Mouse (Mus musculus): ENCODE data around the gene Mpg.

Mpg gene

GRCm38 (mm10) chr11:32232848-32233247 lies 6.5 kb downstream of the Mpg start:
- DNase-seq, result peak; percentile 54

GRCm38 (mm10) chr11:32233895-32234294 lies 7.6 kb downstream of the Mpg start:
- DNase-seq, result peak; percentile 68

GRCm38 (mm10) chr11:32234816-32235485 lies 8.6 kb downstream of the Mpg start:
- DNase-seq, result peak; percentile 30

GRCm38 (mm10) chr11:32235646-32236045 lies 9.3 kb downstream of the Mpg start:
- peak; percentile 66 for DNase-seq

GRCm38 (mm10) chr11:32236132-32236531 lies 9.8 kb downstream of the Mpg start:
- peak; percentile 44 for DNase-seq

GRCm38 (mm10) chr11:32236712-32237410 lies 10.6 kb downstream of the Mpg start:
- DNase-seq, result peak; percentile 78

- DNase-seq, result no peak
Measured at GRCm38 (mm10) chr11:32237411-32237795, 11.1 kb downstream of the Mpg start.

- peak; percentile 80 for DNase-seq
Measured at GRCm38 (mm10) chr11:32238093-32238860, 12.0 kb downstream of the Mpg start.

GRCm38 (mm10) chr11:32241391-32241790 lies 15.1 kb downstream of the Mpg start:
- DNase-seq, result no peak

GRCm38 (mm10) chr11:32242209-32242608 lies 15.9 kb downstream of the Mpg start:
- no peak for DNase-seq

- no peak for DNase-seq
Measured at GRCm38 (mm10) chr11:32243205-32243955, 17.1 kb downstream of the Mpg start.

GRCm38 (mm10) chr11:32244064-32244463 lies 17.8 kb downstream of the Mpg start:
- DNase-seq, result no peak

- no peak for DNase-seq
Measured at GRCm38 (mm10) chr11:32244617-32245016, 18.3 kb downstream of the Mpg start.

GRCm38 (mm10) chr11:32245614-32246013 lies 19.3 kb downstream of the Mpg start:
- DNase-seq, result no peak

GRCm38 (mm10) chr11:32247068-32247467 lies 20.8 kb downstream of the Mpg start:
- no peak for DNase-seq

- no peak for DNase-seq
Measured at GRCm38 (mm10) chr11:32248350-32248749, 22.0 kb downstream of the Mpg start.

GRCm38 (mm10) chr11:32250880-32251763 lies 24.8 kb downstream of the Mpg start:
- no peak for DNase-seq

- peak; percentile 38 for DNase-seq
Measured at GRCm38 (mm10) chr11:32253121-32253520, 26.8 kb downstream of the Mpg start.

- no peak for DNase-seq
Measured at GRCm38 (mm10) chr11:32256146-32256545, 29.8 kb downstream of the Mpg start.

GRCm38 (mm10) chr11:32256566-32256965 lies 30.3 kb downstream of the Mpg start:
- no peak for DNase-seq

GRCm38 (mm10) chr11:32262674-32263415 lies 36.5 kb downstream of the Mpg start:
- DNase-seq, result no peak
